Mouse (Mus musculus) liver, adult 2 months (tissue): ENCODE data around the gene Pramel3. TPM values are rescaled to one million over a fixed set of nuclear protein-coding genes. Genes with fewer than 3 reads are reported as not detected.
"Not testable (repeated sequence)": the region's sequence is repeated elsewhere in the genome, so short reads cannot be mapped to it uniquely, and the experiment has no call there.

Experiments
- DNase-seq: peaks from one replicate; pipeline ENCODE4 v3.0.0-alpha.2; 2011; ENCODE audit warnings: low read depth, low spot score; ENCODE audit errors: extremely low read depth
- H3K27ac ChIP-seq: fragments of 200-500 bp; replicated peaks from 2 replicates; pipeline ENCODE4 v1.5.1; 2012; ENCODE audit warnings: low read depth, mild to moderate bottlenecking, control low read depth, inconsistent platforms, low read length; ENCODE audit not compliant: insufficient read depth
- H3K27me3 ChIP-seq: fragments of 200-500 bp; 2 replicates; pipeline ENCODE4 v1.6.1; 2012; ENCODE audit warnings: mild to moderate bottlenecking, moderate library complexity, low read length, inconsistent platforms; ENCODE audit not compliant: control insufficient read depth, insufficient read depth
- H3K36me3 ChIP-seq: fragments of 200-500 bp; 2 replicates; pipeline ENCODE4 v1.6.1; 2012; ENCODE audit warnings: low read length, inconsistent platforms; ENCODE audit not compliant: control insufficient read depth, insufficient read depth
- H3K4me1 ChIP-seq: fragments of 200-500 bp; 2 replicates; pipeline ENCODE4 v1.6.1; 2011; ENCODE audit warnings: low read length; ENCODE audit not compliant: control insufficient read depth, insufficient read depth
- H3K4me3 ChIP-seq: fragments of 200-500 bp; 2 replicates; pipeline ENCODE4 v1.5.1; 2011; ENCODE audit warnings: low read depth, mild to moderate bottlenecking, control low read depth, low read length, moderate library complexity; ENCODE audit not compliant: insufficient read depth
- H3K79me2 ChIP-seq: fragments of 200-500 bp; 2 replicates; pipeline ENCODE4 v1.6.1; 2012; ENCODE audit warnings: inconsistent platforms, mild to moderate bottlenecking, low read length, moderate library complexity; ENCODE audit not compliant: control insufficient read depth, insufficient read depth
- H3K9ac ChIP-seq: fragments of 200-500 bp; 2 replicates; pipeline ENCODE4 v1.6.1; 2012; ENCODE audit warnings: low read depth, mild to moderate bottlenecking, control low read depth, inconsistent platforms, low read length
- WGBS: fragments of 180-500 bp; shearing (Covaris S2); methylation state at CpG from one replicate; pipeline ENCODE4 v1.1.7; 2018; 5-methylcytosine and 5-hydroxymethylcytosine counted together
- polyA plus RNA-seq: library from polyadenylated mRNA; depleted of rRNA; stranded (reverse); fragments of >200 nt; gene quantifications from 2 replicates; pipeline ENCODE4 v1.2.3, GENCODE M21; 2012; rRNA removed
- total RNA-seq: library from RNA; depleted of rRNA; stranded (reverse); fragments of >200 nt; gene quantifications from 2 replicates; pipeline ENCODE4 v1.2.3, GENCODE M21; 2014; rRNA removed

Gene Pramel3
- total RNA-seq (not detected in 2 replicates), polyA plus RNA-seq (not detected in 2 replicates)

GRCm38 (mm10) chrX:135302007-135302406, at the start of gene Pramel3:
Pramel3 (plus strand) TSS chrX:135302307.
- not testable (repeated sequence) for H3K4me3 ChIP-seq, H3K27ac ChIP-seq, H3K9ac ChIP-seq, H3K27me3 ChIP-seq, H3K79me2 ChIP-seq, DNase-seq, H3K36me3 ChIP-seq, H3K4me1 ChIP-seq
- 96% methylated on average over 14 of the region's 14 CpGs for WGBS

- not testable (repeated sequence) for H3K27me3 ChIP-seq, DNase-seq, H3K36me3 ChIP-seq, H3K27ac ChIP-seq, H3K79me2 ChIP-seq, H3K4me1 ChIP-seq, H3K4me3 ChIP-seq, H3K9ac ChIP-seq
- WGBS = 23% methylated on average over 3 of the region's 6 CpGs
Observed at GRCm38 (mm10) chrX:135360685-135361084, 58.6 kb downstream of the Pramel3 start.

GRCm38 (mm10) chrX:135361943-135362342, 59.8 kb downstream of the Pramel3 start:
- not testable (repeated sequence) for H3K36me3 ChIP-seq, H3K9ac ChIP-seq, H3K27ac ChIP-seq, H3K4me1 ChIP-seq, DNase-seq, H3K27me3 ChIP-seq, H3K79me2 ChIP-seq, H3K4me3 ChIP-seq
- WGBS = no CpG with 5 or more reads among the region's 4 CpGs

Other genes starting within 250 kb of the Pramel3 start
- gene Gm15023, start 124.7 kb upstream of the Pramel3 start, total RNA-seq = not detected in 2 replicates
- gene Gm15023, start 124.7 kb upstream of the Pramel3 start, polyA plus RNA-seq = not detected in 2 replicates
- gene Tceal6, start 91.6 kb upstream of the Pramel3 start, total RNA-seq = not detected in 2 replicates
- not detected in 2 replicates for gene Tceal6, start 91.6 kb upstream of the Pramel3 start, polyA plus RNA-seq
- not detected in 2 replicates for gene Gm5128, start 71.0 kb downstream of the Pramel3 start, total RNA-seq
- not detected in 2 replicates for gene Gm5128, start 71.0 kb downstream of the Pramel3 start, polyA plus RNA-seq
- gene Gm7903, start 131.5 kb downstream of the Pramel3 start, total RNA-seq = not detected in 2 replicates
- gene Gm7903, start 131.5 kb downstream of the Pramel3 start, polyA plus RNA-seq = not detected in 2 replicates
- not detected in 2 replicates for gene AV320801, start 192.3 kb downstream of the Pramel3 start, total RNA-seq
- gene AV320801, start 192.3 kb downstream of the Pramel3 start, polyA plus RNA-seq = not detected in 2 replicates